Mouse (Mus musculus) CH12.LX (cell line): ENCODE measurements around the gene Runx2. TPM values are rescaled to one million over a fixed set of nuclear protein-coding genes. Genes with fewer than 3 reads are reported as not detected.

ENCODE experiments used
- DNase-seq: peaks from one replicate; pipeline ENCODE4 v3.0.0-alpha.2; 2013; ENCODE audit errors: extremely low read depth
- H3K27ac ChIP-seq: 2 replicates; pipeline ENCODE4 v1.5.1; 2012; ENCODE audit warnings: low read depth, mild to moderate bottlenecking, control low read depth, moderate library complexity; ENCODE audit not compliant: insufficient read depth
- H3K27me3 ChIP-seq: replicated peaks from 2 replicates; pipeline ENCODE3; 2012; ENCODE audit warnings: inconsistent platforms
- H3K36me3 ChIP-seq, 2 experiments: replicated peaks in 1 of 2; 2 replicates each; pipeline versions ENCODE3 to v1.6.1; 2012; ENCODE audit warnings: inconsistent platforms in 1 of 2, low read length in 1 of 2, mild to moderate bottlenecking in 1 of 2, mixed read lengths in 1 of 2, moderate library complexity in 1 of 2; ENCODE audit not compliant: control insufficient read depth in 1 of 2, insufficient read depth in 1 of 2
- H3K4me1 ChIP-seq, 2 experiments: 2 replicates each; pipeline ENCODE4 v1.6.1; 2012; ENCODE audit warnings: inconsistent platforms in 1 of 2, moderate library complexity in 1 of 2; ENCODE audit not compliant: insufficient read depth in 2 of 2, control insufficient read depth in 1 of 2
- H3K4me2 ChIP-seq: 2 replicates; pipeline ENCODE4 v1.6.1; 2012; ENCODE audit warnings: low read depth, mild to moderate bottlenecking, control low read depth; ENCODE audit not compliant: poor library complexity, insufficient read depth, severe bottlenecking
- H3K4me3 ChIP-seq, 3 experiments: fragments of 150-350 bp in 1 of 3; sonication (generic) in 1 of 3; replicated peaks in 1 of 3; 2 replicates each; pipeline versions ENCODE3 to v1.5.1; 2011 to 2012; ENCODE audit warnings: low read depth in 2 of 3, low read length in 2 of 3, mild to moderate bottlenecking in 2 of 3, moderate library complexity in 2 of 3, control low read depth in 1 of 3, improper control_type of control experiment in 1 of 3, inconsistent platforms in 1 of 3, mixed read lengths in 1 of 3; ENCODE audit not compliant: poor library complexity in 1 of 3
- H3K79me2 ChIP-seq: replicated peaks from 2 replicates; pipeline ENCODE4 v1.6.1; 2012; ENCODE audit warnings: mild to moderate bottlenecking, moderate library complexity; ENCODE audit not compliant: control insufficient read depth, poor library complexity, insufficient read depth, severe bottlenecking; ENCODE audit errors: extremely low read depth
- H3K9ac ChIP-seq: 2 replicates; pipeline ENCODE4 v1.6.1; 2012; ENCODE audit warnings: low read depth, mild to moderate bottlenecking, control low read depth, moderate library complexity; ENCODE audit not compliant: insufficient read depth
- H3K9me3 ChIP-seq: replicated peaks from 2 replicates; pipeline ENCODE3; 2012; ENCODE audit warnings: low read length, inconsistent platforms, mixed read lengths
- CTCF ChIP-seq, 2 experiments: IDR thresholded peaks in 1 of 2; conservative IDR thresholded peaks in 1 of 2; 2 replicates each; pipeline ENCODE4 v1.5.1; 2011 to 2012; ENCODE audit warnings: low read depth in 2 of 2, low read length in 2 of 2, improper control_type of control experiment in 1 of 2, inconsistent platforms in 1 of 2, mild to moderate bottlenecking in 1 of 2, moderate library complexity in 1 of 2
- HCFC1 ChIP-seq: IDR thresholded peaks from 2 replicates; pipeline ENCODE4 v1.6.1; 2012; ENCODE audit warnings: low read depth, mild to moderate bottlenecking, inconsistent platforms, low read length, improper control_type of control experiment
- JUND ChIP-seq: conservative IDR thresholded peaks from 2 replicates; pipeline ENCODE4 v1.6.1; 2011; ENCODE audit warnings: low read depth, low read length, improper control_type of control experiment
- KAT2A ChIP-seq: IDR thresholded peaks from 2 replicates; pipeline ENCODE4 v1.6.1; 2012; ENCODE audit warnings: low read length, improper control_type of control experiment, inconsistent platforms; ENCODE audit not compliant: insufficient replicate concordance
- MAZ ChIP-seq: IDR thresholded peaks from 2 replicates; pipeline ENCODE4 v1.6.1; 2012; ENCODE audit warnings: low read depth, mild to moderate bottlenecking, inconsistent platforms, low read length, improper control_type of control experiment, moderate library complexity
- MEF2A ChIP-seq: IDR thresholded peaks from 2 replicates; pipeline ENCODE4 v1.6.1; 2014; ENCODE audit warnings: low read depth, mild to moderate bottlenecking, inconsistent platforms, low read length, improper control_type of control experiment, borderline replicate concordance
- MXI1 ChIP-seq: IDR thresholded peaks from 2 replicates; pipeline ENCODE4 v1.6.1; 2011; ENCODE audit warnings: mild to moderate bottlenecking, low read depth, low read length, improper control_type of control experiment
- RCOR1 ChIP-seq: conservative IDR thresholded peaks from 2 replicates; pipeline ENCODE4 v1.6.1; 2012; ENCODE audit warnings: low read depth, mild to moderate bottlenecking, inconsistent platforms, low read length, improper control_type of control experiment
- TBP ChIP-seq: conservative IDR thresholded peaks from 2 replicates; pipeline ENCODE4 v1.6.1; 2011; ENCODE audit warnings: low read depth, low read length, improper control_type of control experiment
- TCF12 ChIP-seq: IDR thresholded peaks from 2 replicates; pipeline ENCODE4 v1.6.1; 2014; ENCODE audit warnings: low read depth, mild to moderate bottlenecking, inconsistent platforms, low read length, improper control_type of control experiment
- ZC3H11A ChIP-seq: IDR thresholded peaks from 2 replicates; pipeline ENCODE4 v1.6.1; 2012; ENCODE audit warnings: low read depth, mild to moderate bottlenecking, inconsistent platforms, low read length, improper control_type of control experiment
- ZKSCAN1 ChIP-seq: IDR thresholded peaks from 2 replicates; pipeline ENCODE4 v1.6.1; 2012; ENCODE audit warnings: low read depth, inconsistent platforms, low read length, improper control_type of control experiment, borderline replicate concordance
- dilution Hi-C: fragments of 300-500 bp; cut with MboI; formaldehyde crosslinking; loops from 2 replicates; pipeline ENCODE4 v1.14.3; 2020; ENCODE audit warnings: low sequenced_read_pairs; ENCODE audit not compliant: extremely low pct_unique_long_range_greater_than_20kb, extremely low pct_ligation_motif_present
- in situ Hi-C: fragments of 300-500 bp; cut with MboI; formaldehyde crosslinking; loops from 3 replicates; pipeline ENCODE4 v1.14.3; 2019; ENCODE audit warnings: low sequenced_read_pairs, low pct_ligation_motif_present, low pct_unique_long_range_greater_than_20kb, mixed read lengths
- polyA plus RNA-seq: library from polyadenylated mRNA; unstranded; fragments of >175 nt; gene quantifications from 2 replicates; pipeline ENCODE4 v1.2.1, GENCODE M21; 2012; ENCODE audit warnings: low read depth; ENCODE audit not compliant: insufficient read length
- total RNA-seq, 2 experiments: library from RNA; depleted of rRNA; stranded (reverse); fragments of 300-350 nt in 1 of 2; fragments of >200 nt in 1 of 2; gene quantifications; 2 replicates each; pipeline ENCODE4 v1.2.3; 2012 to 2014

The Runx2 gene
- total and polyA plus RNA-seq, 3 experiments = 0.70 to 1.4 (median 1.1) TPM

DNA sequence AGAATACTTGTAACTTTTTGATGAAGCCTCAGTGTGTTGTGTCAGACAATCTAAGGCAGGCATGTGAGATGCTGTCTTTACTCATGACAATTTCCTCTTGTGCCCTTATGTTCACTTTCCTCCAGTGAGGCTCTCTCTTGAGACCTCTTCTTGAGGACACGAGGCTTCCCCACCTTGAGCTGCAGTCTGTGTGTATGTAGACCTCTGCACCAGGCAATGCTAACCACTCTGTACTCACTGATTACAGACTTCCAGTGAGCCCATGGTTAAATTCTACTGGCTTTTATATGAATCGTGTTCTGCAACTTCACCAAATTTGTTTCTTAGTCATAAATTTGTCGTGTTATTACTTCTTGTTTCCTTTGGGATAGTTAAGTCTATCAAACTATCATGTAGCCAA, 12.5 kb upstream of the Runx2 start:
- Histone ChIP-seq H3K9ac (no peak overlapping the region), H3K9me3 (no peaks in the 10 kb centered on the region), H3K4me1 (peaks cover 5 to 7% of the 10 kb centered on the region in 2 experiments; a peak in 3 of 4 replicates), H3K27ac (no peak overlapping the region)
- dilution Hi-C loops = no loop called here
- DNase-seq = no peak
- TF ChIP-seq ZKSCAN1 (no peak), HCFC1 (no peak), MXI1 (no peak), MAZ (no peak), RCOR1 (no peak), CTCF (conservative IDR thresholded peaks at IDR 0.05 in 1 of 2, IDR thresholded peaks at IDR 0.05 in 1 of 2; ENCODE audit: low read depth in 2 of 2, low read length in 2 of 2) (no peak), ZC3H11A (no peak)
- TF ChIP-seq, all 38 proteins: peak for 0
- Histone ChIP-seq H3K4me2 (no peak overlapping the region), H3K4me3 (no peak overlapping the region), H3K27me3 (no peaks in the 10 kb centered on the region), H3K79me2 (no peaks in the 10 kb centered on the region), H3K36me3 (no peaks in the 10 kb centered on the region)
- in situ Hi-C loops = no loop called here

DNA sequence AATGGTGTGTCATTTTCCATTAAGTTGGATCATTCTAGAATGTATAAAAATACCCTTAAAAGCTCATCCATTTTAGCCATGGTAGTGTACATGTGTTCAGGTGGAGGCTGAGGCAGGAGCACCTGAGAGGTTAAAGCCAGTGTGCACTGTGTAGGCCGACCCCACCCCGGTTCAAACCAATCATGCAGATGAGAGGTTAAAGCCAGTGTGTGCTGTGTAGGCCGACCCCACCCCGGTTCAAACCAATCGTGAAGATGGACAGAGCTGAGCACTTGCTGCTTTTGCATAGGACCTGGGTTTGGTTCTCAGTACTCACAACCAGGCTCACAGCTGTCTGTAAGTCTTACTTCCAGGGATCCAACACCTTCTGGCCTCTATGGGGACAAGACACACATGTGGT, 7.3 kb upstream of the Runx2 start:
- Histone ChIP-seq H3K27me3 (no peaks in the 10 kb centered on the region), H3K9ac (no peak overlapping the region), H3K4me1 (peaks cover 4 to 11% of the 10 kb centered on the region in 2 experiments; a peak in 3 of 4 replicates), H3K4me3 (no peak overlapping the region), H3K4me2 (no peak overlapping the region), H3K27ac (no peak overlapping the region), H3K79me2 (no peaks in the 10 kb centered on the region), H3K9me3 (no peaks in the 10 kb centered on the region), H3K36me3 (no peaks in the 10 kb centered on the region)
- dilution Hi-C loops = no loop called here
- TF ChIP-seq TCF12 (no peak), ZC3H11A (no peak), CTCF (conservative IDR thresholded peaks at IDR 0.05 in 1 of 2, IDR thresholded peaks at IDR 0.05 in 1 of 2; ENCODE audit: low read depth in 2 of 2, low read length in 2 of 2) (no peak), HCFC1 (no peak), KAT2A (no peak)
- in situ Hi-C loops = no loop called here
- DNase-seq = no peak

DNA sequence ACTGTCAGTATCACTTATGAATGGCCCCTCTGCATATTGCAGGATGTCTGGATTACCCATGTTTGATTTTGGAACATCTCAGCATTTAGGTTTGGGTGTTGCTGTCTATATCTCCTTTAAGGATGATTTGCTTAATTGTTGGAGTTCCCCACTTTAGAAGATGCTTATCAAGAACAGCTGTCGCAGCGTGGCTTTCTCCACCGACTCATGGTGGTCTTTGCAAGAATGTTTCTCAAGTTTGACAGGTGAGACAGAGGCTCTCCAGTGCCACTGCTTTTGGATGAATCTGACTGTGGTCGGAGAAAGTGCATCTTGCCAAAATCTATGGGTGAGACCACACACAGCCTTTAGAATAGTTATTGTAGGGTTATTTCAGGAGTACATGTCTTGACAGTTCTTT, 5.2 kb upstream of the Runx2 start:
- dilution Hi-C loops = no loop called here
- peaks cover 4 to 11% of the 10 kb centered on the region in 2 experiments; a peak in 3 of 4 replicates for H3K4me1 ChIP-seq
- H3K79me2 ChIP-seq = no peaks in the 10 kb centered on the region
- no peaks in the 10 kb centered on the region for H3K9me3 ChIP-seq
- no peaks in the 10 kb centered on the region for H3K36me3 ChIP-seq
- TF ChIP-seq MEF2A (0 out of 2 replicates have a peak, but pooled peaks have one; percentile 15), TBP (no peak), JUND (no peak)
- no peak overlapping the region for H3K4me3 ChIP-seq
- no peaks in the 10 kb centered on the region for H3K27me3 ChIP-seq
- H3K27ac ChIP-seq = no peak overlapping the region
- DNase-seq = no peak
- H3K4me2 ChIP-seq = no peak overlapping the region
- in situ Hi-C loops = no loop called here
- H3K9ac ChIP-seq = no peak overlapping the region
